Mouse (Mus musculus) neural tube, embryonic 10.5 days (tissue): ENCODE data around the gene Kcnk16.
A peak's percentile ranks its signal among the peaks of the same experiment; 100 is the strongest.
"Not testable (repeated sequence)": the region's sequence is repeated elsewhere in the genome, so short reads cannot be mapped to it uniquely, and the experiment has no call there.

Experiments used
- DNase-seq: peaks from one replicate; pipeline ENCODE4 v3.0.0-alpha.2; 2017; ENCODE audit warnings: low spot score; ENCODE audit errors: extremely low spot score

The Kcnk16 gene

DNA sequence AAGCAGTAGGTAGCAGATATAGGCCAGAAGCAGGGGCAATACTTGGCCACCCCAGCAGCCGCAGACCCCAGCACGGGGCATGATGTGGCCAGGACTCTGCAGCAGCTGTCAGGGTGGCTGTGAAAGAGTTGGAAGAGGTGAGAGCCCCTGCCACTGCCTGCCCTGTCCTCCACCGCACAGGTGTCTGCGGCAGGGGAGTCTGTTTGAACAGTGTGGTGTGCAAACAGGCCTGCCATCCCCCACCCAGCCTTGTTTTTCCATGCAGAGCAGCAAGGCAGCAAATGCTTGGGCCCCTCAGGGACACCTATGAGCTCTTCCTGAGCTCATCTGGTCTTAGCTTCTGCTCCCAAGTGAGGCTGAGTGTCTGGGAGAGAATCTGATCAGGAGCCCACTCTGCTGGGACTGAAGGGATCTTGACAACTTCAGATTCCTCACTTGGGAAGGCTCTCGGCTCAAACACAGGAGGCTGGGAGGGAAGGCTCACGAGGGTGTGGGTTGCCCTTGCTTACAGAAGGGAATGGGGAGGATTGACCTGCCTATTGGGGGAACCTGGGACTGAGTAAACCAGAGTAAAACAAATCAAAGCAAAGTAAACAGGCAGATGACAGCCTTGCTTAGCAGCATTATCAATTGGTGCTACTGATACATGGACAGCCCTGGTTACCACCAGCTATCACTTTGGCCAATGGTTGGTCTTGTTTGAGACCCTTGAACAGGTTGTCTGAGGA lies at the start of gene Kcnk16:
TSS of gene Kcnk16 (minus strand) at position 118 of the 728 bp plus-strand sequence.
- DNase-seq, result no peak

DNA sequence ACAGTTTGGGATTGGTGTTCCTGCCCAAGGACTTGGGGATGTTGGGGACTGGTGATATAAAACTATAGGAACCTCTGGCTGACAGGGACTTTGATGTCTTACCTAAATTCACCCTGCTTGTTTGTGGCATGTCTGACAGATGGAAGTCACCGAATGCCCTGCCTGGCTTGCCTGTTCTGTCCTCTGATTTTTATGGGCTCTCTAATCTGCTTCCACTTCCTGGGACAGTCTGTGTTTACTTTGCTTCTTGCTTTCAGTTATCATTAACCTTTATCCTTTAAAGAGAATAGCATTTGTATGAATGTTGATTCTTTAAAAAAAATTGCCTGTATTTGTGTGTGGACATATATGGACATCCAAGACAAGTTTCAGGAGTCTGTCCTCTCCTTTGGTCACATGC lies 46.1 kb upstream of the Kcnk16 start:
- no peak for DNase-seq

DNA sequence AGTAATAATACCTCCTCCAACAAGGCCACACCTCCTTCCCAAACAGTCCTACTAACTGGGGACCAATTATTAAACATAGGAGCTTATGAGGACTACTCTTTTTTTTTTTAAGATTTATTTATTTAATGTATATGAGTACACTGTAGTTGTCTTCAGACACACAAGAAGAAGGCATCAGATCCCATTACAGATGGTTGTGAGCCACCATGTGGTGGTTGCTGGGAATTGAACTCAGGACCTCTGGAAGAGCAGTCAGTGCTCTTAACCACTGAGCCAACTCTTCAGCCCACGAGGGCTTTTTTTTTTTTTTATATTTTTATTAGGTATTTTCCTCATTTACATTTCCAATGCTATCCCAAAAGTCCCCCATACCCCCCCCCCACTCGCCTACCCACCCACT lies 36.1 kb upstream of the Kcnk16 start:
- not testable (repeated sequence) for DNase-seq

DNA sequence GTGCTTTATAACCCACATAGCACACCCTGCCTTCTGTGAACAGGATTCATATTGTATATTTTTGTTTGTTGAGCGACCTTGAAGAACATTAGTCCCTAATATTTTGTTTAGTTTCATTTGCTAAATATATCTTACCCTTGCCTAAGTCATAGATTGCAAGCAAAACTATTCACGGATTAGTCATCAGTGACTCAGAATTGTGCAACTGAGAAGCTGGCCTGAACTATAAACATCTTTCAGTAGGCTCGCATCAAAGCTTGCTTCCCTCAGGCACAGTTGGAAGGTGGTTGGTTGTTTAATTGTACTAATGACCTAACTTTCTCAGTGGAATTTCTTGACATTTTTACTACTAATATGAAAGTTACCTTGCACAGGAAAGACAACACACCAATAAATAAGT lies 29.1 kb upstream of the Kcnk16 start:
- DNase-seq, result no peak

DNA sequence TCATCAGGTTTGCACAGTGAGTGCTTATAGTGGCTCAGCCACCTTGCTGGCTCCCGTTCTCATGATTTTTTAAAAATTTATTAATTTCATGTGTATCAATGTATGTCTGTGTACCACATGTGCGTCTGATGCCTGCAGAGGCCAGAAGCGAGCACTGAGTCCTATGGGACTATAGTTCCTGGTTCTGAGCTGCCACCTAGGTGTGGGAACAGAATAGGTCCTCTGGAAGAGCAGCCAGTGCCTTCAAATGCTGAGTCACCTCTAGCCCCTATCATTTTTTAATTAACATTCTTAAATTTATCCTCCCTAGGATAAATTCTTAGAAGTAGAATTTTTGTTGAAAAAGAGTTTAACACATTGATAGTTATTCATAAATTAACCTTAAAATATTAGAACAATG lies 28.6 kb upstream of the Kcnk16 start:
- DNase-seq, result no peak

DNA sequence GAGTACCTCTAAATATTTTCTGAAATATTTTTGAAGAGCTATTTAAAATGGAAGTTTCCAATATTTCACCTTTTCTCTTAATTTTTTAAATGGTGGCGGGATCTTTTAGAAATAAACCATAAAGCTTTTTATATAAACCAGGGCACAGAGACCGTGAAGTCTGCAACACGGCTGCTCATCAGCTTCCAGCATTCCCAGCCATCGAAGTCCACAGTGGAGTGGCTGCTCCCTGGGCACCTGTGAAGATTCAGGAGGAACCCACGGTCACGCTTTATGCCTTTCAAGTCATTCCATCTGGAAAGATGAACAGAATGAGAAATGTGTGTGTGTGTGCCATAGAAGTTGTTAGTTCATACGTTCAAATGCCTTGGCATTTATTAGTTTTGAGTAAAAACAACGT lies 25.9 kb upstream of the Kcnk16 start:
- DNase-seq, result no peak

DNA sequence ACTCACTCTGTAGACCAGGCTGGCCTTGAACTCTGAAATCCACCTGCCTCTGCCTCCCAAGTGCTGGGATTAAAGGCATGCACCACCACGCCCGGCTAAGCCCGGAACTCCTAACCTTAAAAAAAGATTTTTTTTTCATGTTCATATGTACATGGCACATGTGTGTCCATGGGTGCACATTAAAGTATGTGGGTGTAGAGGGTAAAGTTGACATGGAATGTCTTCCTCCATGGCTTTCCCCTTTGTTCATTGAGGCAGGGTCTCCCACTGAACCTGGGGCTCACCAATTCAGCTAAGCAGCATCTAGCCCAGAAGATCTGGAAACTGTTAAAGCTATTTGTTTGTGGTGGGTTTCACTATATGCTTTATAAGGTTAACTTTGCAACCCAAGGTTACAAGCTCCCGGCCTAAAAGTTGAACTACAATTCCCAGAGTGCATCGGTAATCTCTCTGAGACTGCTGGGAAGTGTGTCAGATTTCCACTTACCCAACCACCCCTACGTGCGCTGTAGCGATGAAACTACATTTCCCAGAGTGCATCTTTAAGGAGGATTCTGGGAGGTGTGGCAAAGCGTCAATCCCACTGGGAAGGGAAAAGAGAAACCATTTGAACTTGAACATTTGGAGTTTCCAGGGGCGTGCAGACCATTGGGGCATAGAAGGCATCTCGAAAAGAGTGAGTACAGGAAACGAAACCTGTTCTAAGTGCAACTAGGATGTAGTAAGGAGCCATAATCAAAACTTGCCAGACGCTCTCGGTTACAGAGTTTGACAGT lies 25.3 kb upstream of the Kcnk16 start, which contains the start of gene Nudt13:
TSS of gene Nudt13 (plus strand) at position 581 of the 776 bp plus-strand sequence.
- DNase-seq, result peak; percentile 63

DNA sequence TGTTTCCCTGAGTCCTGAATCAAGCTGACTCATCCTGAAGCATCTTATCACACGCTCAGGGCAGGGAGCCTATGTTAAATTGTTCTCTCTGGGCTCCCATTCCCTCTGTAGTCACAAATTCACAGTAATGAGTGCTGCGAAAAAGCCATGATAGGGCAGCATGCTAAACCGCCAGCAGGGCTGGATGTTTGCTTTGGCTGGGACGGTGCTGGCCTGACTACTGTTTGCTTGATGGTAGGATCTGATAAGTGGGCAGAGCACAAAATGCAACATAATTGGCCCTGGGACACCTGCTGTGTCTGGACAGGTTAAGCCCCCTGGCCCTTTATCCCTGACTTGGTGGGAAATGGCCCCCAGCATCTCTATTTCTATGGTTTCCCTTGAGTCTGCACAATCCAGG lies 22.4 kb upstream of the Kcnk16 start:
- DNase-seq, result no peak

DNA sequence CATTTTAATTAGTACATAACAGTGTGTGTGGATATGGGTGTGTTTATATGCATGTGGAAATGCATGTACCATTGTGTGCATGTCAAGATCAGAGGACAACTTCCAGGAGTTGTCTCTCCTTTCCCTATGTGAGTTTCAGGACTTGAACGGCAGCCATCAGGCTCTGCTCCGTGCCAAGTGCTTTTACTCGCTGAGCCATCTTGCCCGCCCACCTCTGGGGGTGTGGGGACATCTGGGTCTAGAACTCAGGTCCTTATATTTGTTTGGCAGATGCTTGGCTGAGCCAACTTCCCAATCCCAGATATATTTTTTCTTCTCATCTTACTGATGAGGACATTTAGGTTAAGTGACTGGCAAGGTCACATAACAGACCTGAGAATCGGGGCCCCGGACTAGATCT lies 578 bp downstream of the Kcnk16 start:
- no peak for DNase-seq

DNA sequence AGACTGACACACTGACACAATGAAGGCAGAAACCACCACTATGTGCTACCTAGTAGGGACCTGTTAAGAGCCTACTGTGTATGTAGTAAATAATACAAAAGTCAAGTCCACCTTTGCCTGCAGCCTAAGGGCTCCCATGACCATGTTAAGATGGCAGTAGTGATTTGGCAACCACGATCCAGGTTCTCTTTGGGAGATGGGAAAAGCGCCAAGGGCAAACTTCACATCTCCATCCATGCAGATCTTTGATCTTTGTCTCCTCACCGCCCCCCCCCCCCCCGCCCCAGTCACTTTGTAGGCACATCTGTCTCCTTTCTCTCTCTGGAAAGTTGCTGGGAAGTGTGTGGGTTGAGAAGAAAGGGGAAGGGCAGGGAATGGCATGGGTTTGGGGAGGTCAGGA lies 6.7 kb downstream of the Kcnk16 start:
- DNase-seq, result no peak

DNA sequence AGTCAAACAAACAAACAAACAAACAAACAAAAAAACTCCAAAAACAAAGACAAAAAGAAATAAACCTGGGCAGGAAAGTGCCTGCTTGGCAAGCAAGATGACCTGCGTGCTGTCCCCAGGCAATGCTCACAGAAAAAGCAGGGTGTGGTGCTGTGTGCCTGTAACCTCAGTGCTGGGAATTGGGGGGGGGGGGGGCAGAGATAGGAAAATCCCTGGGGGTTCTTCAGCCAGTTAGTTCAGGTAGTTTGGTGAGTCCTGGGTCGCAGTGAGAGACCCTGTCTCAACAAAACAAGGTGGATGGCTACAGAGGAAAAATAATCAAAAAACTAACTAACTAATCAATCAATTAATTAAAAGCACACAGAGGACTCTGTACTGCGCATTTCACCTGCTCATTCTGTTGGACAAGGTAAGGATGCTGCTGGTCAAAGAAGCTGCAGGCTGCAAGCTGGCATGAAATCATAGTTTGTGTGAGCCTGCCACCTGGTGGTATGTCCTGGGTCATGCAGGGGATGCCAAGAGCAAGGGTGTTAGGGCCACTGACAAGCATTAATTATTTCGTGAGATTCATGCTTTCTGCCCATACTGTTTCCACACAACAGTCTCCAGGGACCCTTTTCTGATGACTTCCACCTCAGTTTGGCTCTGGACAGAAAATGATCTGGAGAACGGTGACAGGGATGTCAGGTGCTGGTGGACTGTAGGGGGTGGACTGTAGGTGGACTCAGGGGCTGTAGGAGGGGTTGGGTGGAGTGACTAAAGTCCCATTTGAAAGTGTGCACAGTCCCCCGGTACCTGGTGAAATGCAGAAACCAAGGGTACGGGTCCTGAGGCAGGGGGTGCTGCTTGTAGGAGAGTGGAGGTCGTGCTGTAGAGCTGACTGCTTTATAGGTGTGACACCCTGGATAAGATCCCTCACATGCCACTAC lies 10.6 kb downstream of the Kcnk16 start:
- DNase-seq, result peak; percentile 85

DNA sequence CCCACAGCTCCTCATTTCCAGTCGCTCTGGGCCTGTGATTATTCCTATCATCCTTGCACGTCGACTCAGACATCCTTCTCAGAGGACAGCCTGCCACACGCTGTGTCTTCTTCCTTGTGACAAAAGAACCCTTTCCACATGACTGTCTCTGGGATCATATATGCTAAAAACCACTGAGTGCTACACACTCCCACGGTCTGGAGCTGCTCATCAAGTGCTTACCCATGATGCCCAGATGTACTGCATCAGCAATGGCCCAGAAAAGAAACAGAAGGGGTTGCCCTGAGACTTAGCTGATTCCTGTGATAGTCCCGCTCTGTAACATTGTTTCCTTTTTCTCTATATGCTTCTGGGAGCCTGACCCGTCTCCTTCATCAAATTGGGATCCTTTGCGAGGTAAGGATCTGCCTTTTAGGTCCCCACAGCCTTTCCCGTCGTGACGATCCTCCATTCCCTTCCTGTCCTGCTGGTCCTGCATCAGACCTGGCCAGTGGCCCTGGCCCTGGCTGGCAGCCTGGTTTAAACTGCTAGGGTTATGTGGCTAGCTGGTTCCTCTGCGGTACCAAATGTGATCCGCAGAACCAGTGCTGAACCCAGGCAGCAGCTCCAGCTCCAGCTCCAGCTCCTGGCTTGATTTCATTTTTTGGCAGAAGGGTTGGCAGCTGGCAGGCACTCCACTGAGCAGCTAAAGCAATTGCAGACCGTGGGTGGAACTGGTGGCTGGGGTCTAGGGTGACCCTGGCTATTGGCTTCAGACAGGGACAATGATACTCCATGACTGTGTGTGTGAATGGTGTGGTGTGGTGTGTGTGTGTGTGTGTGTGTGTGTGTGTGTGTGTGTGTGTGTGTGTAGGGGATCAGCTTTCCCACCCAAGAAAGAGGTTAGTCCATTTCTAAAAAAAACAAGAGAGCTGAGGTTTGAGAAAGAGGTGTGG lies 18.5 kb downstream of the Kcnk16 start:
- no peak for DNase-seq

DNA sequence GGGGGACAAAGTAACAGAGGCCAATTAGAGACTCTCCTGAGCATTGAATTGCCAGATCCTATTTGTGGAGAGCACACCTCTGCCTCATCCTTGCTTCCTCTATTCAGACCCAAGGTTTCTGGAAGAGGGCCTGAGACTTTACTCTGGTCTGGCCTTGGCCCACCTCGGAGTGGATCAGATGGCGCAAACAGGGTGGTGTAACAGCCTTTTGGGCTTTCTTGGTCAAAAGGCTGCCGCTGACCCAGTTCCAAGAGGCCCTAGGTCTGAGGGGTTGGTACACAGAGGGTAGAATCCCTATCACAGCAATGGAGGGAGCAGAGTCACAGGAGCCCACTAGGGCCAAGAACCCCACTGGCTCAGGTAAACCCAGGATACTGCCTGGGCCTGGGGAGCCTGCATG lies 21.0 kb downstream of the Kcnk16 start:
- no peak for DNase-seq

DNA sequence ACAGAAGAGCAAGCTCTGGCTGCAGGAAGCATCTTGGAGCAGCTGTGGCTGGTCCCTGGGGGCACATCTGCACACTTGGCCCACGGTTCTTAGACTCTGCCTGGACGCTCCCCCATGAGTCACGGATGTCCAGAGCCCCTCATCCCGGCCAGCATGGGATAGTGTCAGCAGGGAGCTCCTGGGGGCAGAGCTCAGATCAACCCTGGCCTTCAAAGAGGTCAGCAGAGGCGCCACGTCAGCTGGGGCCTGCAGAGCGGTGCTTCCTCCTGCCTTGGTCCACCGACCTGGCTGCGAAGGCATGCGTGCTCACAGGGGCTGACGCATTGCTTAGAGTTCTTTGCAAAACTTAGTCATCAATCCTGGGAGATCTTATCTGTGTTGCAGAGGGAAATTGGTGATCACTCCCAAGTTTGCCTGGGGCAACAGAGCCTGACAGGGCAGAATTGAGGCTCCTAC lies 22.2 kb downstream of the Kcnk16 start:
- DNase-seq, result no peak

DNA sequence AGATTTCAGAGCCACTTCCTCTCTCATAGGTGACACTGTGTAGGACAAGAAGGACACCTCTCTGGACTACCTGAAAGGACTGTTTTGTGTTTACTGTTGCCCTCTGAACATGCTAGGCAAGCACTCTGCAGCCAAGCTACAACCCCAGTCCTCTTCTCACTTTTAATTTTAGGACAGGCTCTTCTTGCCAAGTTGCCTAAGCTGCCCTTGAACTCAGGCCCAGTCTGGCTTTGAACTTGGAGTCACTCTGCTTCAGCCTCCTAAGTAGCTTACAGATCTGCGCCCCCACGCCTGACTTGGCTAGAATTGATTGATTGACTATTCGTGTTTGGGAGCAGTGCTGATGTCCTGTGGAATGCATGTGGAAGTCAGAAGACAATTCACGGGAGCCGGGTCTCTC lies 23.1 kb downstream of the Kcnk16 start:
- no peak for DNase-seq

DNA sequence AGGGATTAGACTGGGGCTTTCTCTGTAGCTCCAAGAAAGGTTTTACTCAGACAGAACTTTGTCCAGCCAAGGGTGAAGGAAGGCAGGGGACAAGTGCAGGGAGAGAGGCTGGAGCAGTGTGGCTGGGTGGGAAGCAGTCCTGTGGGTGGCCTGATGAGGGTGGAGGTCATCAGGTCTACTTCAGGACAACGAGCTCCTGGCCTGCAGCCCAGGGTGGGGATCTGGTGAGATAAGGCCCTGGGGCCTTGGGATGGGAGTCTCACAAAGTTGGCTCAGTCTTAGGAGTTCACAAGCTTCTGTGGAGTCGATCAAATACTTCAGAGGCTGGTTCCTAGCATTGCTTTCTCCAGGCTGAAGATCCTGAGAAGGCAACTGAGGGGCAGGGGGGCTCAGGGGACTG lies 23.7 kb downstream of the Kcnk16 start:
- DNase-seq, result no peak

DNA sequence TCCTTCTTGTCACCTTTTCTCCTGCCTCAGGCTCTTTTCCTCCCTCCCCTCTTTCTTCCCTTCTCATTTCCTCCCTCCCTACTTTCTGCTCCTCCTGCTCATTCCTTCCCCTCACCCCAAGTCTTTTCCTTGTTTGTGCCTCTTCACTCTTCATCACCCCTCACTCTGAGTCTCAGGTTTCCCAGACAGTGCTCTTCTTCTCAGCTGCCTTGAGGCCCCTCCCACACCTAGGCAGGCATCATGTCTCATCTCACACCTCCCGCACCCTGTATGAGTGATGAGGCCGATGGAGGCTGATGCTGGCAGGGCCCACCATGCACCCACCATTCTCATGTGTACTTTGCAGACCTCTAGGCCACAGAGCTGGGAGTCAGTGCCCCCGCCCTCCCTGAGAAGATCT lies 25.8 kb downstream of the Kcnk16 start:
- no peak for DNase-seq

DNA sequence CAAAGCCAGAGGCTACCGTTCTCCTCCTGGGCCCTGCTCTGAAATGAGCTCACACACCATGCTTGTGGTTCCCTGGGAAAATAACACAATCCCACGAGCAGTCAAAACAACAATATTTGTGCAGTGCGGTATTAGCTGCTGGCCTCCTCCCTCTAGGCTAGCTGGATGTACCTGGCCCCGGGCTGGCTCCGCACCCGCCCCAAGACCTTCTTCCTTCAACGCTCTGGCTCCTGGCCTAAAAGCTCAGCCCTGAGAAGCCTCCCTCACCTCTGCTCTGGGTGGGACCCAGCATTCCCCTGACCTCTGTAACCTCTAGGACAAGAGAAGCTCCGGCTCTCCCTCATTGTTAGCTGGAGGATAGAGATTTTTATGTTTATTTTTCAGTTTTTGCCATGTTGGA lies 26.5 kb downstream of the Kcnk16 start:
- DNase-seq, result no peak

DNA sequence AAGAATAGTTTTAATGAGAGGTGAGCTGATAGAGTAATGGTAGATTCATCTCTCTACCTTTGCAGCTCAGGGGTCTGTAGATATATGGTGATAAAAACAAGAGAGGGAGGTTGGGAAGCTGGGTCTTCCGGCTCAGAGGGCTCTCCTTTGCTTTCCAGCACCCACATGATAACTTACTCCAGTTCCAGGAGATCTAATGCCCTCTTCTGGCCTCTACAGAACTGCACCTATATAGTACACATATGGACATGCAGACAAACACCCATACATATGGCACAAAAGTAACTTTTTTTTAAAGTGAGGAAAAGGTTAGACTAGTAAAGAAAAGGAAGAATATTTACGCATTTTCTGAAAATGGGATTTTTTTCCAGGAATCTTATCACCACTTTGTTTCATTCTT lies 34.6 kb downstream of the Kcnk16 start:
- DNase-seq, result no peak
